Mouse (Mus musculus) lung, adult 2 months (tissue): ENCODE data around the gene Srarp.

Experiments used
- CTCF ChIP-seq: fragments of 200-500 bp; IDR thresholded peaks from 2 replicates; pipeline ENCODE4 v1.5.1; 2011; ENCODE audit warnings: mild to moderate bottlenecking, low read length, control low read depth; ENCODE audit not compliant: insufficient read depth
- POLR2A ChIP-seq: fragments of 200-500 bp; IDR thresholded peaks from 2 replicates; pipeline ENCODE4 v1.6.1; 2011; ENCODE audit warnings: low read depth, mild to moderate bottlenecking, control low read depth, low read length, borderline replicate concordance; ENCODE audit errors: extremely low read depth

GRCm38 (mm10) chr4:141429847-141430246, 6.1 kb downstream of the Srarp start:
- TF ChIP-seq POLR2A, result no peak
- TF ChIP-seq CTCF, result peak; percentile 74
